Mouse (Mus musculus) limb, embryonic 11.5 days (tissue): Measurements from ENCODE around the gene March7. TPM values are rescaled to one million over a fixed set of nuclear protein-coding genes. Genes with fewer than 3 reads are reported as not detected.
A peak's percentile ranks its signal among the peaks of the same experiment; 100 is the strongest.

Source experiments
- ATAC-seq: fragments of 200-750 bp; cut with Nextera tagmentation; 2 replicates; pipeline ENCODE4 v1.8.0; 2017; ENCODE audit warnings: low read depth; ENCODE audit not compliant: insufficient number of reproducible peaks, low FRiP score, low TSS enrichment
- DNase-seq: peaks from one replicate; pipeline ENCODE4 v3.0.0-alpha.2; 2015; ENCODE audit warnings: low spot score
- H3K27ac ChIP-seq: fragments of 300-500 bp; sonication (generic); replicated peaks from 2 replicates; pipeline ENCODE4 v1.5.1; 2014; ENCODE audit warnings: low read depth, mild to moderate bottlenecking, low read length
- H3K27me3 ChIP-seq: fragments of 300-500 bp; sonication (generic); 2 replicates; pipeline ENCODE4 v1.6.1; 2014; ENCODE audit warnings: mild to moderate bottlenecking, low read length, mixed read lengths; ENCODE audit not compliant: control insufficient read depth, insufficient read depth
- H3K36me3 ChIP-seq: fragments of 300-500 bp; sonication (generic); 2 replicates; pipeline ENCODE4 v1.6.1; 2014; ENCODE audit warnings: mild to moderate bottlenecking, low read length, moderate library complexity, mixed read lengths; ENCODE audit not compliant: control insufficient read depth, insufficient read depth
- H3K4me1 ChIP-seq: fragments of 300-500 bp; sonication (generic); 2 replicates; pipeline ENCODE4 v1.6.1; 2014; ENCODE audit warnings: low read length, mixed read lengths; ENCODE audit not compliant: control insufficient read depth, insufficient read depth
- H3K4me2 ChIP-seq: fragments of 300-500 bp; sonication (generic); 2 replicates; pipeline ENCODE4 v1.6.1; 2014; ENCODE audit warnings: low read depth, mild to moderate bottlenecking, moderate library complexity; ENCODE audit not compliant: severe bottlenecking
- H3K4me3 ChIP-seq: fragments of 300-500 bp; sonication (generic); 2 replicates; pipeline ENCODE4 v1.5.1; 2014; ENCODE audit warnings: low read depth, low read length
- H3K9ac ChIP-seq: fragments of 300-500 bp; sonication (generic); 2 replicates; pipeline ENCODE4 v1.6.1; 2014; ENCODE audit warnings: mild to moderate bottlenecking, low read length
- H3K9me3 ChIP-seq: fragments of 300-500 bp; sonication (generic); 2 replicates; pipeline ENCODE4 v1.6.1; 2016; ENCODE audit warnings: low read length; ENCODE audit not compliant: control insufficient read depth
- WGBS: fragments of 180-500 bp; shearing (Covaris S2); extraction: QIAGEN DNeasy Blood & Tissue Kit; methylation state at CpG from one replicate; pipeline ENCODE4 v1.1.7; 2014; 5-methylcytosine and 5-hydroxymethylcytosine counted together
- polyA plus RNA-seq: library from polyadenylated mRNA; unstranded; fragments of >200 nt; fragmentation: Nextera tagmentation; extraction: Ambion mirVana; gene quantifications from 2 replicates; pipeline ENCODE4 v1.2.1, GENCODE M21; 2014

The March7 gene
- 80.5 and 86.5 TPM in 2 replicates for polyA plus RNA-seq

GRCm38 (mm10) chr2:60209703-60210651 lies at the start of gene March7, which contains the start of gene Baz2b:
Gene March7, plus strand, starts transcription at chr2:60209887.
Gene Baz2b, minus strand, starts transcription at chr2:60209839.
- peak within 1 kb of the TSS; percentile 97 for H3K9ac ChIP-seq
- WGBS = under 1% methylated on average over 62 of the region's 109 CpGs
- peaks cover 10% of the 10 kb centered on the region for H3K4me1 ChIP-seq

GRCm38 (mm10) chr2:60163744-60164143 lies 45.9 kb upstream of the March7 start:
- Histone ChIP-seq H3K4me1 (no peaks in the 10 kb centered on the region), H3K4me3 (no peak overlapping the region), H3K9me3 (no peaks in the 10 kb centered on the region), H3K9ac (no peak overlapping the region), H3K27me3 (no peaks in the 10 kb centered on the region), H3K4me2 (no peak overlapping the region), H3K27ac (no peak overlapping the region), H3K36me3 (no peaks in the 10 kb centered on the region)
- WGBS = 78% methylated on average over 2 of the region's 2 CpGs
- DNase-seq = no peak
- no peak for ATAC-seq

More at GRCm38 (mm10) chr2:60209703-60210651, at the start of gene March7, which contains the start of gene Baz2b:
- no peaks in the 10 kb centered on the region for H3K36me3 ChIP-seq
- no peaks in the 10 kb centered on the region for H3K9me3 ChIP-seq
- no peaks in the 10 kb centered on the region for H3K27me3 ChIP-seq
- H3K4me2 ChIP-seq = peak within 1 kb of the TSS; percentile 63
- H3K27ac ChIP-seq = peak within 1 kb of the TSS; percentile 79
- ATAC-seq = peak; percentile 87
- DNase-seq = peak; percentile 88
- peak within 1 kb of the TSS; percentile 86 for H3K4me3 ChIP-seq

- H3K9me3 ChIP-seq = no peaks in the 10 kb centered on the region
- no peak overlapping the region for H3K27ac ChIP-seq
- no peak for ATAC-seq
- 93% methylated on average over 11 of the region's 11 CpGs for WGBS
- no peak overlapping the region for H3K9ac ChIP-seq
- no peaks in the 10 kb centered on the region for H3K27me3 ChIP-seq
- no peaks in the 10 kb centered on the region for H3K4me1 ChIP-seq
- no peak overlapping the region for H3K4me3 ChIP-seq
- H3K4me2 ChIP-seq = no peak overlapping the region
- no peak for DNase-seq
- H3K36me3 ChIP-seq = no peaks in the 10 kb centered on the region
These were observed 44.0 kb upstream of the March7 start for GRCm38 (mm10) chr2:60165679-60166078.

- 80% methylated on average over 4 of the region's 4 CpGs for WGBS
- no peak for DNase-seq
- no peak for ATAC-seq
These were observed 42.8 kb upstream of the March7 start for GRCm38 (mm10) chr2:60166878-60167277.

GRCm38 (mm10) chr2:60171786-60172530 lies 37.7 kb upstream of the March7 start:
- DNase-seq = no peak
- H3K27me3 ChIP-seq = no peaks in the 10 kb centered on the region
- no peaks in the 10 kb centered on the region for H3K36me3 ChIP-seq
- WGBS = 80% methylated on average over 7 of the region's 7 CpGs
- H3K4me3 ChIP-seq = no peak overlapping the region
- no peak overlapping the region for H3K27ac ChIP-seq
- H3K9me3 ChIP-seq = no peaks in the 10 kb centered on the region
- no peak for ATAC-seq
- no peak overlapping the region for H3K4me2 ChIP-seq
- H3K4me1 ChIP-seq = no peaks in the 10 kb centered on the region
- H3K9ac ChIP-seq = no peak overlapping the region

More at GRCm38 (mm10) chr2:60166878-60167277, 42.8 kb upstream of the March7 start:
- H3K4me3 ChIP-seq = no peak overlapping the region
- no peaks in the 10 kb centered on the region for H3K27me3 ChIP-seq
- H3K4me1 ChIP-seq = no peaks in the 10 kb centered on the region
- no peak overlapping the region for H3K9ac ChIP-seq
- H3K4me2 ChIP-seq = no peak overlapping the region
- no peaks in the 10 kb centered on the region for H3K36me3 ChIP-seq
- no peak overlapping the region for H3K27ac ChIP-seq
- H3K9me3 ChIP-seq = no peaks in the 10 kb centered on the region

- no peaks in the 10 kb centered on the region for H3K4me1 ChIP-seq
- H3K27me3 ChIP-seq = no peaks in the 10 kb centered on the region
- H3K27ac ChIP-seq = no peak overlapping the region
- H3K9ac ChIP-seq = no peak overlapping the region
- ATAC-seq = no peak
- H3K4me2 ChIP-seq = no peak overlapping the region
- H3K9me3 ChIP-seq = no peaks in the 10 kb centered on the region
- 85% methylated on average over 2 of the region's 2 CpGs for WGBS
- H3K36me3 ChIP-seq = no peaks in the 10 kb centered on the region
- no peak overlapping the region for H3K4me3 ChIP-seq
- DNase-seq = no peak
These were observed 37.2 kb upstream of the March7 start for GRCm38 (mm10) chr2:60172531-60172914.

DNA sequence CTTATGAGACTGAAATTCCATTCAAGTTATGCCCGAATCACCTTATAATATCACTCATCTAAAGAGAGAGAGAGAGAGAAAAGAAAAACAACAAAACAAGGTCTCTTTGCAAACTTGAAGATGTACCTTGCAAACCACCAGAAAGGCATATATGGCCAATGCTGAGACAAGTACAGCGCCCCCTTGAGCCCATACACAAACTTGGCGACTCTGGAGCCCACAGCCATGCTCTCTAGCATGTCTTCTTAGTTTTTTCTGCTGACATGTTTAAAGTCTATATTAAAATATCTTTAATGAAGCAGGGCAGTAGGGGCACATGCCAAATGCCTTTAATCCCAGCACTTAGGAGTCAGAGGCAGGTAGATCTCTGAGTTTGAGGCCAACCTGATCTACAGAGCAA lies 36.5 kb upstream of the March7 start:
- H3K4me3 ChIP-seq = no peak overlapping the region
- no peak for ATAC-seq
- WGBS = 64% methylated on average over 3 of the region's 3 CpGs

DNA sequence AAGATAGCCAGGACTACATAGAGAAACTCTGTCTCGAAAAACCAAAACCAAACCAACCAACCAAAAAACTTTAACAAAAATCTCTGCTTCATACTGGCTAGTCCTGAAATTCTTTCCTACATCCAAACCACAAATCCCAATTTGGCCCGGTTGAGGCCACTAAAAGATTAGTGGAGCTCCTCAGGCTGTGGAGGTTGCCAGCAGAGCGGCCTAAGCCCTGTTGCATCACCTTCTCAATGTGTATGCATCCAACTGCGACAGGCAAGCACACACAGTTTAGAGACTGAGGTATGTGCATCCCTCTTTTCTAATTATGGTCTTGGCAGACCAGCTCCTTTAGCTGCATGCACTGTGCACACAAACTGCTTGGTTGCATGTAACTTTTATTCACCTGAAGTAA lies 36.1 kb upstream of the March7 start:
- no peak overlapping the region for H3K9ac ChIP-seq
- H3K9me3 ChIP-seq = no peaks in the 10 kb centered on the region
- 95% methylated on average over 4 of the region's 4 CpGs for WGBS
- H3K4me1 ChIP-seq = no peaks in the 10 kb centered on the region
- H3K27ac ChIP-seq = no peak overlapping the region
- ATAC-seq = no peak
- no peak overlapping the region for H3K4me2 ChIP-seq
- no peak overlapping the region for H3K4me3 ChIP-seq
- H3K27me3 ChIP-seq = no peaks in the 10 kb centered on the region
- H3K36me3 ChIP-seq = no peaks in the 10 kb centered on the region
- DNase-seq = no peak

More for the DNA sequence above, 36.5 kb upstream of the March7 start:
- H3K27me3 ChIP-seq = no peaks in the 10 kb centered on the region
- no peaks in the 10 kb centered on the region for H3K4me1 ChIP-seq
- H3K27ac ChIP-seq = no peak overlapping the region
- H3K36me3 ChIP-seq = no peaks in the 10 kb centered on the region
- no peak for DNase-seq
- no peaks in the 10 kb centered on the region for H3K9me3 ChIP-seq
- no peak overlapping the region for H3K9ac ChIP-seq
- no peak overlapping the region for H3K4me2 ChIP-seq
